Mouse (Mus musculus): ENCODE measurements around the gene Dlx5.

- no peak for TF ChIP-seq CHD1 (IDR thresholded peaks at IDR 0.05; ENCODE audit: low read depth, low read length)
- no peak for TF ChIP-seq CTCF (IDR thresholded peaks at IDR 0.05 in 2 of 3, conservative IDR thresholded peaks at IDR 0.05 in 1 of 3; ENCODE audit: control insufficient read depth in 1 of 3, insufficient read depth in 1 of 3, low read depth in 2 of 3, low read length in 3 of 3, poor library complexity in 1 of 3, severe bottlenecking in 1 of 3)
Measured at GRCm38 (mm10) chr6:6886225-6886624, 4.3 kb upstream of the Dlx5 start.

All from MEL (cell line).